In the genomic region with DNA sequence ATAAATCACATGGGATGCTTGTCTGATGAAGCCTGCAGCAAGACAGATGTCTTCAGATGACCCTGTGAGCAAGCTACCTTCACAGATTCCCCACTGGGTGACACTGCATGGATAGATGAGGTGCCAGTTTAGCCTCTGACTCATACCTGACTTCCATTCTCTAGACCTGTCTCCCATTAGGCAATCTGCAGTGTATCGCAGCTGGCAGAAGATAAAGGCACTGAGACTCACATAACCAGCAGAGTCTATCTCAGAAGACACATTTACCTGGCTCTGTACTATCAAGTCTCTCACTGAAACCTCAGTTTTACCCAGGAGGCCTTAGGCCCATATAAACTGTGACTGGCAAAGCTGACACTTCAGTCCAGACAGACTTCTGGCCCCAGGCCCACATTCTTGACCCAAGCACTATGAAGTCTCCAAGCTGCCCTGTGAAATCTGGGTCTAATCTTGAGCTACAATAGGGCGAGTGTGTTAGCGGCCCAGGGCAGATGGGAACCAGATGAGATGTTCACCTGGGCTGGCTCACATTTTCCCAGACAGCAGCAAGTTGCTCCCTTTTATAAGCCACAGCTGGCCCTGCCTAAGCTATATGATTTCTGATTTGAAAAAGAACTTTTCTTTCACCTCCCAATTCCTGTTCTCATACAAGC, we compare ENCODE assay signal across 11 mouse cellular contexts. TPM values are rescaled to one million over a fixed set of nuclear protein-coding genes. Genes with fewer than 3 reads are reported as not detected.
DNase-seq lines count a peak whose midpoint lies in the region; ATAC-seq lines count a peak whose summit lies in the region.
"Had no signal": no experiment of that assay in that cellular context is flagged by ENCODE, and none has a peak within 500 bp of the region (broad histone marks: within the 10 kb centered on the region; RNA-seq: fewer than 3 reads in every experiment).

No protein-coding gene starts in this region.

- DNase-seq in heart, adult 18-20 months: no peak
- peak; percentile 13 for DNase-seq in CD4-positive, CD25-positive, alpha-beta regulatory T cell, adult 2 months (ENCODE audit: low read depth, low spot score)
- DNase-seq in embryo, embryonic 10 days (ENCODE audit: low spot score): peak; percentile 60
- DNase-seq in lung, postnatal 10 days: peak; percentile 60
- no peak for DNase-seq in cerebellum, adult 9-11 months
- no peak for DNase-seq in right cerebral cortex, postnatal 4 days
- DNase-seq in layer of hippocampus, adult 18-20 months (ENCODE audit: low spot score in 2 of 2): no peak
- DNase-seq: kidney, adult 11 months had no signal

- H3K4me2 ChIP-seq in heart, embryonic 15.5 days: no peak overlapping the region

- H3K27me3 ChIP-seq in heart, embryonic 15.5 days: no peaks in the 10 kb centered on the region
- H3K27me3 ChIP-seq: megakaryocyte, embryonic 14.5 days had no signal

- H3K27ac ChIP-seq in heart, embryonic 15.5 days: 0 out of 2 replicates have a peak overlapping the region, but pooled peaks have one; percentile 3

- peak; percentile 31; the same call in 1 of the 2 replicates for ATAC-seq in heart, embryonic 15.5 days (replicated peaks; ENCODE audit: insufficient number of reproducible peaks, insufficient read depth, low FRiP score, low read depth)

- no peaks in the 10 kb centered on the region for H3K9me3 ChIP-seq in heart, embryonic 15.5 days (replicated peaks)
- H3K9me3 ChIP-seq: G1E; megakaryocyte, embryonic 14.5 days had no signal

- 37% methylated on average over 3 of the region's 3 CpGs for WGBS in heart, embryonic 15.5 days

- 0 out of 2 replicates have a peak, but pooled peaks cover 8% of the 10 kb centered on the region for H3K36me3 ChIP-seq in heart, embryonic 15.5 days

- peaks cover 12% of the 10 kb centered on the region for H3K4me1 ChIP-seq in heart, embryonic 15.5 days (replicated peaks)

- H3K9ac ChIP-seq in heart, embryonic 15.5 days: no peak overlapping the region

- no peak overlapping the region for H3K4me3 ChIP-seq in heart, embryonic 15.5 days
- H3K4me3 ChIP-seq: megakaryocyte, embryonic 14.5 days had no signal

RNA-seq across cellular contexts. Expression of a gene that starts 22.2 kb away (rescaled TPM):
- polyA plus RNA-seq in heart, embryonic 15.5 days (2015; fragmentation: Nextera tagmentation; extraction: Ambion mirVana): 4.4 and 5.2 TPM in 2 replicates
- total RNA-seq in heart, adult 18-20 months (2021): under 1 TPM; 0.72 to 0.82 TPM
- 1 to 10 TPM; 3.1 to 4.1 TPM for total RNA-seq in layer of hippocampus, adult 18-20 months (2021)

Comparison
In these comparisons a context has a peak if more than half of its experiments do, and no peak if none do; other contexts are left out.
1. DNase-seq: peak in CD4-positive, CD25-positive, alpha-beta regulatory T cell, adult 2 months (single experiment), embryo, embryonic 10 days (single experiment) and lung, postnatal 10 days (single experiment); none in heart, adult 18-20 months (0 of 2), cerebellum, adult 9-11 months (single experiment), right cerebral cortex, postnatal 4 days (single experiment) and layer of hippocampus, adult 18-20 months (0 of 2).